In genomic region chr10:91345465-91345864, GRCm38 (mm10) we compare ENCODE assay signal across 10 mouse cellular contexts.
"Had no signal": no experiment of that assay in that cellular context is flagged by ENCODE, and none has a peak within 500 bp of the region (broad histone marks: within the 10 kb centered on the region; RNA-seq: fewer than 3 reads in every experiment).

No protein-coding gene starts in this region.

- H3K27ac ChIP-seq: limb, embryonic 10.5 days; liver, embryonic 15.5 days; stomach, postnatal 0 days had no signal

- H3K27me3 ChIP-seq: liver, embryonic 15.5 days had no signal

- H3K9me3 ChIP-seq: limb, embryonic 10.5 days; liver, embryonic 15.5 days had no signal

- H3K4me3 ChIP-seq: limb, embryonic 10.5 days; liver, embryonic 15.5 days had no signal

- H3K4me1 ChIP-seq: limb, embryonic 10.5 days; liver, embryonic 15.5 days had no signal

- H3K9ac ChIP-seq: liver, embryonic 15.5 days had no signal

- ATAC-seq: lung, postnatal 0 days had no signal

- H3K36me3 ChIP-seq: limb, embryonic 10.5 days; liver, embryonic 15.5 days had no signal

- DNase-seq: kidney, adult 11 months; kidney, postnatal 14 days; lung, adult 2 months; lung, postnatal 36 days; thymus, postnatal 4 days had no signal

- H3K4me2 ChIP-seq: liver, embryonic 11.5 days; liver, embryonic 15.5 days had no signal
